Mouse (Mus musculus): ENCODE measurements around the gene Atp13a3. TPM values are rescaled to one million over a fixed set of nuclear protein-coding genes. Genes with fewer than 3 reads are reported as not detected.
A peak's percentile ranks its signal among the peaks of the same experiment; 100 is the strongest.

The Atp13a3 gene
- polyA plus RNA-seq, 1 experiment from 2014 or later = 6.2 TPM

DNA sequence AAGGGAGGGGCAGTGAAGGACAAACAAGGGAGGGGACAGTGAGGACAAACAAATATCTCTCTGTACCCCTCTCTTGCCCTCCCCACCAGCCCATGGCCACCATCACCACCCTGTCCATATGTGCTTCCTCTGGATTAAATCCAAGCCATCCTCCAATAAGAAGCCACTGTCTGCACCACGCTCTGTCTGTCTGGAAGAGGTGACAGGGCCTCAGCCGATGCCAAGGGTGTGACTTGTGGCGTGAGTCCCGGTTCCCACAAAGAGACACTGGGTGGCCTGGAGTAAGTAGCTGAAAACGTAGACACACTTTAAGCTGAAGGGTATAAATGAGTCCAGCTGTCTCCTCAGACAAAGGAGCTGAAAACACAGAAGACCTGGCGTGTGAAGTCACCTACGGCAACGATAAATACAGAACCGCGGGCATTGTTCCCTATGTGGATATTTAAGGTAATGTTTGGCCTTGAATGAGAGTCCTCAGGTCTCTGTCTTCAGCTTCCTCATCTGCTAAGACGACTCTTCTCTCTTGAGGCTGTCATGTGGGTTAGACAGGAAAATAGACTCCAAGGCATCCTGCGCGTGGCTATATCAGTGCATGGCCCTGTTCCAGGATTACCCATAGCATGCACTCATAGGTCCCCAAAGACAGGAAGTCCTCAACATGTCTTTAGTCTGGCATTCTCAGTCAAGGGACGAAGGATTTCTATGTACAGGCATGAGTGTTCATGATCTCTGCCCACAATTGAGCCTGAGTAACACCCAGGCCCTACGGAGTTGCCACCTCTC is 130.0 kb downstream of the Atp13a3 start:
- 63% methylated on average over 15 of the region's 15 CpGs for WGBS (ENCODE audit: insufficient replicate concordance)
- peaks cover 8% of the 10 kb centered on the region; the same call in 1 of the 2 replicates for H3K27me3 ChIP-seq
- no peak overlapping the region for H3K4me2 ChIP-seq
- H3K4me3 ChIP-seq (replicated peaks) = no peak overlapping the region
- H3K27ac ChIP-seq (replicated peaks) = no peak overlapping the region
- H3K4me1 ChIP-seq (replicated peaks) = no peaks in the 10 kb centered on the region
- no peaks in the 10 kb centered on the region for H3K36me3 ChIP-seq (replicated peaks)
- H3K9ac ChIP-seq = no peak overlapping the region
- ATAC-seq (ENCODE audit: insufficient read depth) = no peak
- no peaks in the 10 kb centered on the region for H3K9me3 ChIP-seq (replicated peaks)

DNA sequence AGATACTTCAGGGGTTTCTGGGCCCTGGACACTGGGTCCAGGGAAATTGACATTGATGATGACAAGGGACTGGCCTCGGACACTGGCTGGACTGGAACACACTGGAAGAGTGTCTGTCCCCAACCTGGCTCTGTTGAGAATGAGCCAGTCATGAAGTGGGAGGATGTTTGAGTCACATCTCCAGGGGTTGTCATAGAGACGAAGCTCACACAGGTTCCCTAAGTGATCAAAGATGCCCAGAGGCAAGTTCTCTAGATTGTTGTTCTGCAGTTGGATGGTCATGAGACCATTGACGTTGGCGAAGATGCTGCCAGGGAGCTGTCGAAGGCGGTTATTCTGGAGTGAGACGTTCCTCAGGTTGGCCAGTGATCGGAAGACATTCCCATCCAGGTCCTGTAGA is 132.7 kb downstream of the Atp13a3 start:
- ATAC-seq (ENCODE audit: insufficient read depth) = no peak
- Histone ChIP-seq H3K27me3 (no peaks in the 10 kb centered on the region), H3K36me3 (replicated peaks) (no peaks in the 10 kb centered on the region), H3K9ac (no peak overlapping the region), H3K4me2 (no peak overlapping the region), H3K4me3 (replicated peaks) (no peak overlapping the region), H3K4me1 (replicated peaks) (no peaks in the 10 kb centered on the region), H3K9me3 (replicated peaks) (no peaks in the 10 kb centered on the region), H3K27ac (replicated peaks) (no peak overlapping the region)
- 67% methylated on average over 8 of the region's 8 CpGs for WGBS (ENCODE audit: insufficient replicate concordance)

DNA sequence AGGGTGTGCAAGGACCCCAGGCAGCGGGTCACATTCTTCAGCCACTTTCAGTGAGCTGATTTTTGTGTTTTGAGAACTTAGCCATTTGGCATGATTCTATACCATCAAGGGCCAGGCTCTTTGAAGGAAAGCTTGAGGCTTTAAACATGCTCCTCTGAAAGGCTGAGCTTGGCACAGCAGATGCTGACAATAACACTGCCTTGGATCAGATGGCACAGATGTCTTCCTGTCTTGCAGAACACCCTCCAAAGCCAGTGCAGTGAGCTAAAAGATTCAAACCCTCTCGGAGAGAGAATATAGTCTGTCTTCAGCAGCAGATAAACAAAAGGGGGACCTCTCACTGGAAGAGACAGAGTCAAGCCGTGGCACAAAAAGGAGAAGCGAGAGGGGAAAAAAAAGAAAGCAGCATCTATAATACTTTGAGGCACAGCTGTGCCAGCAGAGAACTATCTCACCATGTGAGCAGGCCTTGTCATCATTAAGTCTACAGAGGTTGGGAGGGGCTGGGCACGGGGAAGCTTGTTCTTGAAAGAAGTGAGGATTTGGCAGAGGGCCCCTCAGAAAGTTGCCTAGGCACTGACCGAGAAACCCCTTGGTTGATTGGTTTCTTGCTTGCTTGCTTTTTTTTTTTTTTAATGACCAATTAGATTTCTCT is 133.7 kb downstream of the Atp13a3 start:
- ATAC-seq (ENCODE audit: insufficient read depth) = no peak
- H3K4me1 ChIP-seq (replicated peaks) = no peaks in the 10 kb centered on the region
- H3K27me3 ChIP-seq = no peaks in the 10 kb centered on the region
- no peaks in the 10 kb centered on the region for H3K36me3 ChIP-seq (replicated peaks)
- H3K4me3 ChIP-seq (replicated peaks) = no peak overlapping the region
- no peak overlapping the region for H3K27ac ChIP-seq (replicated peaks)
- H3K9me3 ChIP-seq (replicated peaks) = no peaks in the 10 kb centered on the region
- H3K4me2 ChIP-seq = no peak overlapping the region
- H3K9ac ChIP-seq = no peak overlapping the region
- WGBS (ENCODE audit: insufficient replicate concordance) = 51% methylated on average over 6 of the region's 6 CpGs

DNA sequence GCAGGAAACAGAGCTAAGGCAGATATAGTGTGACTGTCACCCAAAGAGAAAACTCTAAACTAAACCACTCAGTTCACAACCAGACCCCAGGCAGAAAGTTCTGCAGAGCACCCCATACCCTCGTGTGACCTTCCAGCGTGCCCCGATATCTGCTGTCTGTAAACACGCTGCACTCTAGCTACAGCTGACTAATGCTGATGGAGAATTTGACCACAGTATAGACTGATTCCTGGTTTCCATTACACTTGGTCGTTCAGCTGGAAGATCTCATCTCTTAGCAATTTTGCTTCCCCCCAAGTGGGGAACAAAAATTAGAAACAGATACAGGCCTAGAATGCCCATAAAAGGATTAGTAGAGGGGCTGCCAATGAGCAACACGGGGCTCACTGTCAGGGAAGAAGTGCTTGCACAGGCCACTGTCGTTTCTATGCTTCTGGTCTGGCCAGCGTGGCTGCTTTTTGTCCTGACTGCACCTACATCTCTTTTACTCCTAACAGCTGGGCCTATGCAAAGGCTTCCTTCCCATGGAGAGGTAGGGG is 134.5 kb downstream of the Atp13a3 start:
- no peaks in the 10 kb centered on the region for H3K9me3 ChIP-seq (replicated peaks)
- 54% methylated on average over 8 of the region's 8 CpGs for WGBS (ENCODE audit: insufficient replicate concordance)
- H3K9ac ChIP-seq = no peak overlapping the region
- ATAC-seq (ENCODE audit: insufficient read depth) = no peak
- no peak overlapping the region for H3K4me2 ChIP-seq
- no peak overlapping the region for H3K4me3 ChIP-seq (replicated peaks)
- H3K27ac ChIP-seq (replicated peaks) = no peak overlapping the region
- no peaks in the 10 kb centered on the region for H3K4me1 ChIP-seq (replicated peaks)
- H3K36me3 ChIP-seq (replicated peaks) = no peaks in the 10 kb centered on the region
- H3K27me3 ChIP-seq = no peaks in the 10 kb centered on the region

DNA sequence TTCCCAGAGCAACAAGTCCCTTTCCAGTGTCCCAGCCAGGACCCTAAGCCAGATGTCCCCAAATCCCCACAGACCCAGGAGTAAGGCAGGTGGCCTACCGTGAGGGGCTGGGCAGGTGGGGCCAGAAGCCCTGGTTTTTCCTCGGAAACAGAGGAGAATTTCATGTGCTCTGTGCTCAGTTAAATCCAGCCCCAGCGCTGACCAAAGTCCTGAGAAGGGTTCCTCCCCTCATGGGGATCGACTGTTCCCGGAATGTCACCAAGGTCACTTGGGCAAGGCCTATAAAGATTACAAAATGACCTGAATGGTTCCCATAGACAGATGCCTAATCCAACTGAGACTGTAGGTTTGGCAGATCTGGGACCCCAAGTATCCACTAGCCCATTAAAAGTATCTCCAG is 138.4 kb downstream of the Atp13a3 start, which contains the start of gene Cpn2:
Cpn2 (minus strand) TSS at position 141 of the 400 bp plus-strand sequence.
- peak; percentile 51; the same call in 1 of the 2 replicates for ATAC-seq (ENCODE audit: insufficient read depth)
- H3K9me3 ChIP-seq (replicated peaks) = no peaks in the 10 kb centered on the region
- 0 out of 2 replicates have a peak, but pooled peaks cover 2% of the 10 kb centered on the region for H3K4me1 ChIP-seq (replicated peaks)
- peak within 1 kb of the TSS; percentile 52 for H3K4me2 ChIP-seq
- H3K4me3 ChIP-seq (replicated peaks) = peak within 1 kb of the TSS; percentile 42
- 58% methylated on average over 5 of the region's 5 CpGs for WGBS (ENCODE audit: insufficient replicate concordance)
- H3K36me3 ChIP-seq (replicated peaks) = no peaks in the 10 kb centered on the region
- H3K27ac ChIP-seq (replicated peaks) = peak within 1 kb of the TSS; percentile 66
- H3K9ac ChIP-seq = peak within 1 kb of the TSS; percentile 39; the same call in 1 of the 2 replicates
- no peaks in the 10 kb centered on the region for H3K27me3 ChIP-seq

DNA sequence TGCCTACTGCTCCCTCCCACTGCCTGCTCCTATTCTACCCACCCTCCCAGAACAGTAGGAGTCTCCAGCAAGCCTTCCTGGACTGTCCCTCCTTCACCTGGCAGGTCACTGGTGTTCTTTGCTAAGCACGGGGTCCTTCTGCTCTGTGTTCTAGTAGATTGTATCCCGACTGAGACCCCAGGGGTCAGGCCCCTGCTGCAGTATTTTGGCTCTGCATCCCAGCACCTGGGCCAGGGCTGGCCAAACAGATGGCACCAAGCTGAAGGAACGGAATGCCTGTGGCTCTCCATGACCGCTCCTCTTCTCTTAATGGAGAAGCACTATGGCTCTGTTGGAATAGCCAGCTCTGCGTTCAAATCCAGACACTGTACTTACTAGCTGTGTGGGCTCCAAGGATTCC is 139.2 kb downstream of the Atp13a3 start:
- no peaks in the 10 kb centered on the region for H3K9me3 ChIP-seq (replicated peaks)
- 65% methylated on average over 5 of the region's 5 CpGs for WGBS (ENCODE audit: insufficient replicate concordance)
- H3K27me3 ChIP-seq = no peaks in the 10 kb centered on the region
- no peaks in the 10 kb centered on the region for H3K36me3 ChIP-seq (replicated peaks)
- 0 out of 2 replicates have a peak, but pooled peaks cover 2% of the 10 kb centered on the region for H3K4me1 ChIP-seq (replicated peaks)
- no peak overlapping the region for H3K9ac ChIP-seq
- H3K4me3 ChIP-seq (replicated peaks) = peak overlapping the region; percentile 42
- no peak overlapping the region for H3K27ac ChIP-seq (replicated peaks)
- H3K4me2 ChIP-seq = peak overlapping the region; percentile 52
- ATAC-seq (ENCODE audit: insufficient read depth) = no peak

DNA sequence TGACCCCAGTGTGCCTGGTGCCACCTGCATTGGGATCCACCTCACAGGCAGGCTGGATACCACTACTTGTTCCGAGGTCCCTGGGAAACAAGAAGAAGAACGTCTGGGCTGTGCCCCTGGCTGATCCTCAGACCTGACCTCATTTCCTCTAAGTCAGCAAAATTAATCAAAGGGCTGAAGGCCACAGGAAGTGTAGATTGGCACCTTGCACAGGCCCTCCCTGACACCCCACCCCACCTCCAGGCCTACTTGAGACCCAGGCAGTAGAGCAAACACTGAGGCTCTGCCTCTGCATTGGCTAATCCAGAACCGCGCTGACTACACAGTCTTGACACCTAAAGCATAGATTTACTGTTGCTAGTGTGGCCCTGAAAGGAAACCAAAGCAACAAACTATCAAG is 140.2 kb downstream of the Atp13a3 start:
- Histone ChIP-seq H3K27me3 (no peaks in the 10 kb centered on the region), H3K36me3 (replicated peaks) (no peaks in the 10 kb centered on the region), H3K4me3 (replicated peaks) (no peak overlapping the region), H3K27ac (replicated peaks) (no peak overlapping the region), H3K4me1 (replicated peaks) (0 out of 2 replicates have a peak, but pooled peaks cover 2% of the 10 kb centered on the region), H3K9me3 (replicated peaks) (no peaks in the 10 kb centered on the region), H3K9ac (no peak overlapping the region), H3K4me2 (peak overlapping the region; percentile 27)
- 30% methylated on average over 4 of the region's 4 CpGs for WGBS (ENCODE audit: insufficient replicate concordance)
- ATAC-seq (ENCODE audit: insufficient read depth) = no peak

DNA sequence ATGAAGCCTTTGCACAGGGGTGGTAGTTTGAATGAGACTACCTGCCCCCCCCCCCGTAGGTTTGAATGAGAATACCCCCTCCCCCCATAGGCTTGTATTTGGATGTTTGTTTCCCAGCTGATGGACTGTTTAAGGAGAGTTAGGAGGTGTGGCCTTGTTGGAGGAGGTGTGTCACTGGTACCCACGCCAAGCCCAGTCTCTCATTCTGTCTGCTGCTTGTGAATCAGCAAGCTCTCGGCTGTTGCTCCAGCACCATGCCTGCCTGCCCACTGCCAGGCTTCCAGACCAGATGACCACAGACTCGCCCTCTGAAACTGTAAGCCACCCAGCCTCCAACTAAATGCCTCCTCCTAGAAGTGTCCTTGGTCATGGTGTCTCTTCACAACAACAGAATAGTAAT is 142.6 kb downstream of the Atp13a3 start:
- Histone ChIP-seq H3K4me3 (replicated peaks) (no peak overlapping the region), H3K9ac (no peak overlapping the region), H3K4me2 (no peak overlapping the region), H3K27ac (replicated peaks) (no peak overlapping the region), H3K4me1 (replicated peaks) (peaks cover 6% of the 10 kb centered on the region; the same call in 1 of the 2 replicates), H3K27me3 (no peaks in the 10 kb centered on the region), H3K36me3 (replicated peaks) (no peaks in the 10 kb centered on the region), H3K9me3 (replicated peaks) (no peaks in the 10 kb centered on the region)
- no peak for ATAC-seq (ENCODE audit: insufficient read depth)
- WGBS (ENCODE audit: insufficient replicate concordance) = 43% methylated on average over 4 of the region's 4 CpGs

DNA sequence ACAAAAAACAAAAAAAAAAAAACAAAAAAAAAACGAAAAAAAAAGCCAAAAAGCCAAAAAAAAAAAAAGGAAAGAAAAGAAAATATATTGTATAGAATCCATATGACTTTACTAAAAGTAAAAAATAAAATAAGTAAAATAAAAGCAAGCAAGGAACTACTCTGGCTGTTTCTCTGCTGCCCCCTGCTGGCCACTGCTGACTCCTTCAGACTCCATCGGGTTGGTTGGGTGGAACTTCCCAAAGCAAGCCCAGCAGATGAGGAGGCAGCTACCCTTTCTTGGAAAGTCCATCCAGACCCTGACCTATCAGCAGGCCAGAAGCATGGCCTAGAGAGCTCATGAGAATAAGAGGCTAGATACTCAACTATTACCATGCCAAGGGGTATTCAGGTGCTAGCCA is 143.1 kb downstream of the Atp13a3 start:
- no peak overlapping the region for H3K4me2 ChIP-seq
- no peak overlapping the region for H3K9ac ChIP-seq
- WGBS (ENCODE audit: insufficient replicate concordance) = 0% methylated on average over 2 of the region's 2 CpGs
- no peaks in the 10 kb centered on the region for H3K27me3 ChIP-seq
- no peak for ATAC-seq (ENCODE audit: insufficient read depth)
- peaks cover 10% of the 10 kb centered on the region for H3K4me1 ChIP-seq (replicated peaks)
- H3K27ac ChIP-seq (replicated peaks) = no peak overlapping the region
- H3K36me3 ChIP-seq (replicated peaks) = no peaks in the 10 kb centered on the region
- H3K4me3 ChIP-seq (replicated peaks) = no peak overlapping the region
- no peaks in the 10 kb centered on the region for H3K9me3 ChIP-seq (replicated peaks)

Data from liver, embryonic 15.5 days (tissue).